20 mouse cellular contexts compared by ENCODE assay signal in genomic region chr4:56880036-56880703, GRCm38 (mm10). TPM values are rescaled to one million over a fixed set of nuclear protein-coding genes. Genes with fewer than 3 reads are reported as not detected.
DNase-seq lines count a peak whose midpoint lies in the region; ATAC-seq and TF ChIP-seq lines count a peak whose summit lies in the region.
"Had no signal": no experiment of that assay in that cellular context is flagged by ENCODE, and none has a peak within 500 bp of the region (broad histone marks: within the 10 kb centered on the region; RNA-seq: fewer than 3 reads in every experiment).

No protein-coding gene starts in this region.

- 64% methylated on average over 11 of the region's 11 CpGs for WGBS in lung, embryonic 14.5 days
- 18% methylated on average over 11 of the region's 11 CpGs for WGBS in heart, embryonic 14.5 days

- DNase-seq in lung, embryonic 14.5 days, result peak; percentile 86
- no peak for DNase-seq in lung, postnatal 14 days
- DNase-seq in heart, adult 18-20 months, result peak; percentile 66 to 70
- DNase-seq in lung, postnatal 10 days, result peak; percentile 28
- no peak for DNase-seq in gastrocnemius, postnatal 36 days
- no peak for DNase-seq in embryo, embryonic 9.5 days (ENCODE audit: extremely low spot score)
- no peak for DNase-seq in cerebellum, postnatal 25 days
- DNase-seq: adrenal gland, postnatal 36 days; B cell, adult 2 months; cerebellum, adult 8-10 months; gastrocnemius, postnatal 14 days; kidney, adult 9 months; kidney, postnatal 4 days; liver, embryonic 13.5 days; midbrain, embryonic 14.5 days; retina, postnatal 1 day; right cerebral cortex, postnatal 4 days had no signal

- 0 out of 2 replicates have a peak, but pooled peaks cover 4% of the 10 kb centered on the region for H3K4me1 ChIP-seq in lung, embryonic 14.5 days (ENCODE audit: insufficient read depth)
- peaks cover 25 to 36% of the 10 kb centered on the region in 2 experiments for H3K4me1 ChIP-seq in heart, embryonic 14.5 days (ENCODE audit: control insufficient read depth in 2 of 2, insufficient read depth in 2 of 2, low read length in 2 of 2)
- H3K4me1 ChIP-seq: forebrain, embryonic 13.5 days; hindbrain, embryonic 13.5 days; liver, embryonic 13.5 days had no signal

- peak overlapping the region; percentile 75; the same call in 1 of the 2 replicates for H3K27ac ChIP-seq in lung, embryonic 14.5 days (ENCODE audit: low read depth)
- peak overlapping the region; percentile 78 to 83 for H3K27ac ChIP-seq in heart, embryonic 14.5 days (replicated peaks in 1 of 2; ENCODE audit: control insufficient read depth in 1 of 2, insufficient read depth in 1 of 2, low read depth in 2 of 2, low read length in 2 of 2)
- H3K27ac ChIP-seq: forebrain, embryonic 13.5 days; hindbrain, embryonic 13.5 days; liver, embryonic 13.5 days had no signal

- no peak for TF ChIP-seq CTCF in lung, embryonic 14.5 days (IDR thresholded peaks at IDR 0.05; ENCODE audit: low read depth)

- no peak overlapping the region for H3K4me3 ChIP-seq in lung, embryonic 14.5 days (ENCODE audit: low read depth, low read length)
- no peak overlapping the region for H3K4me3 ChIP-seq in heart, embryonic 14.5 days (ENCODE audit: control insufficient read depth in 1 of 2, insufficient read depth in 1 of 2, low read depth in 1 of 2, low read length in 2 of 2)
- H3K4me3 ChIP-seq: forebrain, embryonic 13.5 days; hindbrain, embryonic 13.5 days; liver, embryonic 13.5 days had no signal

- H3K9me3 ChIP-seq in lung, embryonic 14.5 days (ENCODE audit: low read depth, low read length), result no peaks in the 10 kb centered on the region
- no peaks in the 10 kb centered on the region for H3K9me3 ChIP-seq in heart, embryonic 14.5 days (ENCODE audit: control insufficient read depth, low read length)
- H3K9me3 ChIP-seq: forebrain, embryonic 13.5 days; hindbrain, embryonic 13.5 days; liver, embryonic 13.5 days had no signal

- no peak overlapping the region for H3K9ac ChIP-seq in lung, embryonic 14.5 days
- H3K9ac ChIP-seq in heart, embryonic 14.5 days (ENCODE audit: low read length), result no peak overlapping the region
- H3K9ac ChIP-seq: forebrain, embryonic 13.5 days; hindbrain, embryonic 13.5 days; liver, embryonic 13.5 days had no signal

- H3K36me3 ChIP-seq in lung, embryonic 14.5 days (ENCODE audit: insufficient read depth), result peaks cover 60% of the 10 kb centered on the region
- H3K36me3 ChIP-seq in heart, embryonic 14.5 days (ENCODE audit: control insufficient read depth, insufficient read depth, low read length), result peaks cover 56% of the 10 kb centered on the region

- intact Hi-C loops in gastrocnemius, postnatal 36 days (cut with DNase I), result no loop called here

- H3K4me2 ChIP-seq in lung, embryonic 14.5 days, result no peak overlapping the region
- H3K4me2 ChIP-seq in heart, embryonic 14.5 days (ENCODE audit: low read length), result peak overlapping the region; percentile 24; the same call in 1 of the 2 replicates
- H3K4me2 ChIP-seq: forebrain, embryonic 13.5 days; hindbrain, embryonic 13.5 days; liver, embryonic 13.5 days had no signal

- ATAC-seq in lung, embryonic 14.5 days (ENCODE audit: insufficient read depth), result peak; percentile 87
- 0 out of 2 replicates have a peak, but pooled peaks have one; percentile 59 for ATAC-seq in heart, embryonic 14.5 days (ENCODE audit: insufficient number of reproducible peaks, insufficient read depth, low FRiP score, low read depth)
- ATAC-seq: forebrain, embryonic 13.5 days had no signal

- H3K27me3 ChIP-seq in lung, embryonic 14.5 days (ENCODE audit: insufficient read depth, low read length), result no peaks in the 10 kb centered on the region
- H3K27me3 ChIP-seq in heart, embryonic 14.5 days (ENCODE audit: control insufficient read depth, insufficient read depth, low read length), result no peaks in the 10 kb centered on the region
- H3K27me3 ChIP-seq: forebrain, embryonic 13.5 days; hindbrain, embryonic 13.5 days; liver, embryonic 13.5 days had no signal

RNA-seq across cellular contexts. Expression of gene Ctnnal1, which starts 15.2 kb away (rescaled TPM):
- 20.2 and 22.1 TPM in 2 replicates for polyA plus RNA-seq in lung, embryonic 14.5 days (2014; fragmentation: Nextera tagmentation; extraction: Ambion mirVana)
- total RNA-seq in heart, adult 18-20 months (2021), result 10 to 100 TPM; 24.8 to 37.8 TPM
- polyA plus RNA-seq in heart, embryonic 14.5 days (2014; fragmentation: Nextera tagmentation; extraction: Ambion mirVana), result 27.2 and 27.8 TPM in 2 replicates
- total RNA-seq in gastrocnemius, postnatal 36 days (2021), result 1 to 10 TPM; 8.3 to 9.2 TPM

Comparison
In these comparisons a context has a peak if more than half of its experiments do, and no peak if none do; other contexts are left out.
1. DNase-seq: peak in lung, embryonic 14.5 days (single experiment), heart, adult 18-20 months (2 of 2) and lung, postnatal 10 days (single experiment); none in lung, postnatal 14 days (single experiment), gastrocnemius, postnatal 36 days (0 of 2), embryo, embryonic 9.5 days (single experiment) and cerebellum, postnatal 25 days (0 of 2).